Mouse (Mus musculus) heart, postnatal 0 days (tissue): ENCODE data around the gene Kitl. TPM values are rescaled to one million over a fixed set of nuclear protein-coding genes. Genes with fewer than 3 reads are reported as not detected.

ENCODE experiments used
- ATAC-seq: fragments of 200-750 bp; cut with Nextera tagmentation; 2 replicates; pipeline ENCODE4 v1.8.0; 2017; ENCODE audit warnings: low read depth, moderate number of reproducible peaks, moderate library complexity; ENCODE audit not compliant: insufficient read depth
- DNase-seq: peaks from one replicate; pipeline ENCODE4 v3.0.0-alpha.2; 2016; ENCODE audit warnings: low spot score
- H3K27ac ChIP-seq: fragments of 300-500 bp; sonication (generic); 2 replicates; pipeline ENCODE4 v1.5.1; 2014; ENCODE audit warnings: low read depth, mild to moderate bottlenecking
- H3K27me3 ChIP-seq: fragments of 300-500 bp; sonication (generic); 2 replicates; pipeline ENCODE4 v1.6.1; 2014; ENCODE audit warnings: low read length, mixed read lengths; ENCODE audit not compliant: control insufficient read depth, insufficient read depth
- H3K36me3 ChIP-seq: fragments of 300-500 bp; sonication (generic); replicated peaks from 2 replicates; pipeline ENCODE4 v1.6.1; 2014; ENCODE audit warnings: low read length, mixed read lengths; ENCODE audit not compliant: control insufficient read depth, insufficient read depth
- H3K4me1 ChIP-seq: fragments of 300-500 bp; sonication (generic); 2 replicates; pipeline ENCODE4 v1.6.1; 2014; ENCODE audit warnings: antibody characterized with exemption; ENCODE audit not compliant: control insufficient read depth, insufficient read depth
- H3K4me2 ChIP-seq: fragments of 300-500 bp; sonication (generic); 2 replicates; pipeline ENCODE4 v1.6.1; 2014; ENCODE audit warnings: low read depth, mild to moderate bottlenecking, low read length, moderate library complexity
- H3K4me3 ChIP-seq: fragments of 300-500 bp; sonication (generic); 2 replicates; pipeline ENCODE4 v1.5.1; 2014; ENCODE audit warnings: low read depth, low read length
- H3K9ac ChIP-seq: fragments of 300-500 bp; sonication (generic); replicated peaks from 2 replicates; pipeline ENCODE4 v1.6.1; 2014; ENCODE audit warnings: low read depth, low read length, mixed read lengths
- H3K9me3 ChIP-seq: fragments of 300-500 bp; sonication (generic); replicated peaks from 2 replicates; pipeline ENCODE4 v1.6.1; 2016; ENCODE audit warnings: low read length; ENCODE audit not compliant: control insufficient read depth
- CTCF ChIP-seq: IDR thresholded peaks from 2 replicates; pipeline ENCODE4 v1.5.1; 2016; ENCODE audit warnings: antibody characterized with exemption, control low read depth, low read depth
- EP300 ChIP-seq: IDR thresholded peaks from 2 replicates; pipeline ENCODE4 v1.6.1; 2016; ENCODE audit warnings: antibody characterized with exemption, low read depth
- WGBS: fragments of 180-500 bp; shearing (Covaris S2); extraction: QIAGEN DNeasy Blood & Tissue Kit; methylation state at CpG from one replicate; pipeline ENCODE4 v1.1.7; 2014; 5-methylcytosine and 5-hydroxymethylcytosine counted together
- polyA plus RNA-seq: library from polyadenylated mRNA; unstranded; fragments of >200 nt; fragmentation: Nextera tagmentation; extraction: Ambion mirVana; gene quantifications from 2 replicates; pipeline ENCODE4 v1.2.1, GENCODE M21; 2015
- total RNA-seq: library from RNA; depleted of rRNA; stranded (reverse); fragments of >200 nt; gene quantifications from 2 replicates; pipeline ENCODE4 v1.2.3, GENCODE M21; 2014; ENCODE audit warnings: low replicate concordance

The Kitl gene
- total and polyA plus RNA-seq, 2 experiments from 2014 or later, result 18.5 to 23.7 TPM

GRCm38 (mm10) chr10:100030385-100030784, 15.0 kb downstream of the Kitl start:
- 0 out of 2 replicates have a peak, but pooled peaks cover 5% of the 10 kb centered on the region for H3K36me3 ChIP-seq
- TF ChIP-seq EP300 (no peak), CTCF (no peak)
- ATAC-seq, result no peak
- no peak overlapping the region for H3K27ac ChIP-seq
- H3K9me3 ChIP-seq, result 0 out of 2 replicates have a peak, but pooled peaks cover 6% of the 10 kb centered on the region
- no peaks in the 10 kb centered on the region; the same call in 1 of the 2 replicates for H3K4me1 ChIP-seq
- 80% methylated on average over 5 of the region's 5 CpGs for WGBS
- no peak overlapping the region for H3K4me2 ChIP-seq
- no peak overlapping the region for H3K4me3 ChIP-seq
- no peaks in the 10 kb centered on the region for H3K27me3 ChIP-seq
- H3K9ac ChIP-seq, result no peak overlapping the region
- DNase-seq, result no peak

GRCm38 (mm10) chr10:100030980-100031516, 15.6 kb downstream of the Kitl start:
- no peak for ATAC-seq
- Histone ChIP-seq H3K4me2 (peak overlapping the region; percentile 20), H3K4me1 (no peaks in the 10 kb centered on the region; the same call in 1 of the 2 replicates), H3K36me3 (0 out of 2 replicates have a peak, but pooled peaks cover 5% of the 10 kb centered on the region), H3K4me3 (no peak overlapping the region), H3K9ac (no peak overlapping the region), H3K27ac (no peak overlapping the region), H3K27me3 (no peaks in the 10 kb centered on the region), H3K9me3 (0 out of 2 replicates have a peak, but pooled peaks cover 6% of the 10 kb centered on the region)
- WGBS, result 73% methylated on average over 12 of the region's 12 CpGs
- DNase-seq, result no peak
- TF ChIP-seq CTCF (no peak), EP300 (no peak)

- no peaks in the 10 kb centered on the region; the same call in 1 of the 2 replicates for H3K4me1 ChIP-seq
- ATAC-seq (no peak), DNase-seq (no peak)
- no peaks in the 10 kb centered on the region for H3K27me3 ChIP-seq
- TF ChIP-seq CTCF, result no peak
- no peak for TF ChIP-seq EP300
- H3K4me2 ChIP-seq, result peak overlapping the region; percentile 20
- 38% methylated on average over 11 of the region's 11 CpGs for WGBS
- 0 out of 2 replicates have a peak overlapping the region, but pooled peaks have one; percentile 2 for H3K27ac ChIP-seq
- no peak overlapping the region; the same call in 1 of the 2 replicates for H3K4me3 ChIP-seq
- 0 out of 2 replicates have a peak, but pooled peaks cover 2% of the 10 kb centered on the region for H3K9me3 ChIP-seq
- H3K36me3 ChIP-seq, result 0 out of 2 replicates have a peak, but pooled peaks cover under 1% of the 10 kb centered on the region
- 0 out of 2 replicates have a peak overlapping the region, but pooled peaks have one; percentile 21 for H3K9ac ChIP-seq
These were observed 16.2 kb downstream of the Kitl start for GRCm38 (mm10) chr10:100031631-100032030.

GRCm38 (mm10) chr10:100032566-100032965, 17.1 kb downstream of the Kitl start:
- no peak for TF ChIP-seq CTCF
- WGBS, result 64% methylated on average over 3 of the region's 3 CpGs
- no peaks in the 10 kb centered on the region for H3K9me3 ChIP-seq
- no peaks in the 10 kb centered on the region for H3K27me3 ChIP-seq
- H3K4me2 ChIP-seq, result no peak overlapping the region
- H3K9ac ChIP-seq, result no peak overlapping the region
- no peak overlapping the region for H3K4me3 ChIP-seq
- ATAC-seq (no peak), DNase-seq (no peak)
- H3K36me3 ChIP-seq, result no peaks in the 10 kb centered on the region
- no peak overlapping the region for H3K27ac ChIP-seq
- no peaks in the 10 kb centered on the region; the same call in 1 of the 2 replicates for H3K4me1 ChIP-seq

GRCm38 (mm10) chr10:100036021-100036420, 20.6 kb downstream of the Kitl start:
- DNase-seq (no peak), ATAC-seq (no peak)
- Histone ChIP-seq H3K9me3 (no peaks in the 10 kb centered on the region), H3K4me1 (no peaks in the 10 kb centered on the region; the same call in 1 of the 2 replicates), H3K36me3 (no peaks in the 10 kb centered on the region), H3K27ac (no peak overlapping the region), H3K9ac (no peak overlapping the region), H3K4me2 (no peak overlapping the region), H3K27me3 (no peaks in the 10 kb centered on the region), H3K4me3 (no peak overlapping the region)
- TF ChIP-seq EP300, result no peak
- TF ChIP-seq CTCF, result no peak
- 34% methylated on average over 4 of the region's 4 CpGs for WGBS
